Mouse (Mus musculus) cerebellum, adult 2 months (tissue): ENCODE results near the gene 9930022D16Rik.

Experiments used
- CTCF ChIP-seq: fragments of 200-500 bp; IDR thresholded peaks from 2 replicates; pipeline ENCODE4 v1.5.1; 2011; ENCODE audit warnings: low read depth, mild to moderate bottlenecking, control low read depth, low read length, moderate library complexity, borderline replicate concordance; ENCODE audit not compliant: insufficient read depth
- POLR2A ChIP-seq: fragments of 200-500 bp; IDR thresholded peaks from 2 replicates; pipeline ENCODE4 v1.6.1; 2011; ENCODE audit warnings: low read length, control low read depth, borderline replicate concordance; ENCODE audit not compliant: insufficient read depth

GRCm38 (mm10) chr11:109439829-109440340, 26.2 kb downstream of the 9930022D16Rik start:
- TF ChIP-seq CTCF (no peak), POLR2A (no peak)
